Mouse (Mus musculus): ENCODE data around the gene Alox8. TPM values are rescaled to one million over a fixed set of nuclear protein-coding genes. Genes with fewer than 3 reads are reported as not detected.
A peak's percentile ranks its signal among the peaks of the same experiment; 100 is the strongest.

The Alox8 gene
- polyA plus RNA-seq, 1 experiment from 2014 or later: not detected

DNA sequence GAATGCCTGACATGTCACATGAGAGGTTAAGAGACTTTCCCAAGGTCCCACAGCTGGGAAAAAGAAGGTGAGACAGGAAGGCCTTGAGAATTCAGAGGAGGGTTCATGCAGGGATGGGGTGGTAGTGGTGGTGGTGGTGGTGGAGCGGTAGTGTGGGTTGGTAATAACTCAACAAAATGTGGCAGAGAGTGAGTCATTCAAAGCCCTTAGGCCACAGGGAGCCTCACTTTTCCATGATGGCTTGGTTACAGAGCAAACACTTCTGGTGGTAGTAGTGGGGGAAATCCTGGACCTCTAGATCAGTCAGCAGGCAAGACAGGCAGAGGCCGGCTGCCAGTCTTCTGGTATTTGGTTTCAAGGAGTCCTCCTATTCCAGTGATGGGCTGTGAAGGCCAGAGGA lies 25.0 kb downstream of the Alox8 start:
- Histone ChIP-seq H3K4me2 (ENCODE audit: low read depth) (no peak overlapping the region), H3K9ac (ENCODE audit: low read length) (no peak overlapping the region), H3K4me3 (ENCODE audit: low read depth, low read length) (no peak overlapping the region), H3K36me3 (ENCODE audit: control insufficient read depth, insufficient read depth, low read length) (no peaks in the 10 kb centered on the region), H3K9me3 (ENCODE audit: control insufficient read depth, low read length) (no peaks in the 10 kb centered on the region), H3K27ac (ENCODE audit: low read depth, low read length) (no peak overlapping the region), H3K4me1 (ENCODE audit: control insufficient read depth, insufficient read depth, low read length) (no peaks in the 10 kb centered on the region), H3K27me3 (ENCODE audit: control insufficient read depth, insufficient read depth, low read length) (no peaks in the 10 kb centered on the region)
- DNase-seq (ENCODE audit: low spot score) (no peak), ATAC-seq (ENCODE audit: insufficient read depth, low FRiP score, low TSS enrichment) (no peak)
- 80% methylated on average over 2 of the region's 2 CpGs for WGBS

DNA sequence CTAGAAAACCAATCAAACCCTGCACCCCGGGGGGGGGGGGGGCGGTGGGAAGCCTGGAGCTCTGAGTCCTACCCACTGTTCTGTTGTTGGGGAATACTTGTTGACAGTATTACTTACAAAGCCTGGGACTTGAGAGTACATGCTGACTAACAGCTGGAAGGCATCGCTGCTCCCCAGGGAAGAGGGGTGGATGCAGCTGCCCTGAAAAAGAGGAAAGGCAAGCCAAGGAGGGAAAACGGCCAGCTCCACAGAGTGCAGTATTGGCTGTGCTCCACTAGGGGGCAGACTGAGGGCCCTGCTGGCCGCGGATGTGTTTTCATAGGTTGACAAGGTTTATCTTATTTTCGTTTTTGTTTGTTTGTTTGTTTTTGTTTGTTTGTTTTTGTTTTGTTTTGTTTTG lies 26.0 kb downstream of the Alox8 start:
- peak; percentile 46 for DNase-seq (ENCODE audit: low spot score)
- WGBS: 32% methylated on average over 7 of the region's 7 CpGs
- H3K36me3 ChIP-seq (ENCODE audit: control insufficient read depth, insufficient read depth, low read length): no peaks in the 10 kb centered on the region
- no peak overlapping the region for H3K9ac ChIP-seq (ENCODE audit: low read length)
- H3K27ac ChIP-seq (ENCODE audit: low read depth, low read length): no peak overlapping the region
- no peaks in the 10 kb centered on the region for H3K4me1 ChIP-seq (ENCODE audit: control insufficient read depth, insufficient read depth, low read length)
- no peaks in the 10 kb centered on the region for H3K27me3 ChIP-seq (ENCODE audit: control insufficient read depth, insufficient read depth, low read length)
- H3K4me3 ChIP-seq (ENCODE audit: low read depth, low read length): no peak overlapping the region
- H3K4me2 ChIP-seq (ENCODE audit: low read depth): no peak overlapping the region
- no peaks in the 10 kb centered on the region for H3K9me3 ChIP-seq (ENCODE audit: control insufficient read depth, low read length)
- ATAC-seq (ENCODE audit: insufficient read depth, low FRiP score, low TSS enrichment): no peak

DNA sequence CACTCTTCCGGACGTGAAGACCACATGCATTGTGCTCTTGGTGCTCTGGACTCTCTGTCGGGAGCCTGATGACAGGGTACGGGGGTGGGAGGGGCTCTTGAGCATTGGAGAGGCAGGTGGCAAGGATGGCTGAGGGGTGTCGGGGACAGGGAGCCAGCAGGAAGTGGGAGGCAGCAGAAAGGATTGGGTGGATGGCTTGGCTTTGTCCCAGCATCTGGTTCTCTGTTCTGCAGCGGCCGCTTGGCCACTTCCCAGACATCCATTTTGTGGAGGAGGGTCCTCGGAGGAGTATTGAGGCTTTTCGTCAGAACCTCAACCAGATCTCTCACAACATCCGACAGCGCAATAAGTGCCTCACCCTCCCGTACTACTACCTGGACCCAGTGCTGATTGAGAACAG lies 28.3 kb downstream of the Alox8 start:
- Histone ChIP-seq H3K9ac (ENCODE audit: low read length) (no peak overlapping the region), H3K27me3 (ENCODE audit: control insufficient read depth, insufficient read depth, low read length) (no peaks in the 10 kb centered on the region), H3K4me2 (ENCODE audit: low read depth) (no peak overlapping the region), H3K9me3 (ENCODE audit: control insufficient read depth, low read length) (no peaks in the 10 kb centered on the region), H3K4me1 (ENCODE audit: control insufficient read depth, insufficient read depth, low read length) (no peaks in the 10 kb centered on the region), H3K4me3 (ENCODE audit: low read depth, low read length) (no peak overlapping the region), H3K36me3 (ENCODE audit: control insufficient read depth, insufficient read depth, low read length) (no peaks in the 10 kb centered on the region), H3K27ac (ENCODE audit: low read depth, low read length) (no peak overlapping the region)
- ATAC-seq (ENCODE audit: insufficient read depth, low FRiP score, low TSS enrichment) (no peak), DNase-seq (ENCODE audit: low spot score) (no peak)
- WGBS: 93% methylated on average over 12 of the region's 12 CpGs

DNA sequence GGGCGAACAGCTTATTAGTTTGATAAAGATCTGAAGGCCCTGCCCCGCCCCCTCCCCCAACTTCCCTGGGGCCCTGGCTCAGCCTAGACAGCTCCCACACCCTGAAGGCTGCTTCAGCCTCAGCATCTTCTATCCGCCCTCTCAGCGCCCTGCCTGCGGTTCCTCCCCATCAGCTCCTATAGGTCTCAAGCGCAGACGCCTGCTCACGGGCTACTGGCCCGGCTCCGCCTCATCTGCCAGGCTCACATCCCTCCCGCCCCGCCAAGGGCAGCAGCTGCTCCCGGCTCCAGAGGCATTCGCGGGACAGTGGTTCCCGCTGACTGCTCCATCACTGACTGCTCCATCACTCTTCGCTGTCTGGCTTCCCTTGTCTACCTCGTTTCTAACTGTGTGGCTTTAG lies 40.8 kb downstream of the Alox8 start, which contains the start of gene Alox12b:
Alox12b (plus strand) TSS at position 190 of the 400 bp plus-strand sequence.
- Histone ChIP-seq H3K4me2 (ENCODE audit: low read depth) (peak within 1 kb of the TSS; percentile 35), H3K27ac (ENCODE audit: low read depth, low read length) (no peak within 1 kb of the TSS), H3K9ac (ENCODE audit: low read length) (no peak within 1 kb of the TSS; the same call in 1 of the 2 replicates), H3K9me3 (ENCODE audit: control insufficient read depth, low read length) (no peaks in the 10 kb centered on the region), H3K36me3 (ENCODE audit: control insufficient read depth, insufficient read depth, low read length) (no peaks in the 10 kb centered on the region), H3K4me1 (ENCODE audit: control insufficient read depth, insufficient read depth, low read length) (peaks cover 4% of the 10 kb centered on the region; the same call in 1 of the 2 replicates), H3K27me3 (ENCODE audit: control insufficient read depth, insufficient read depth, low read length) (peaks cover 16% of the 10 kb centered on the region), H3K4me3 (ENCODE audit: low read depth, low read length) (0 out of 2 replicates have a peak within 1 kb of the TSS, but pooled peaks have one; percentile 3)
- 4% methylated on average over 18 of the region's 18 CpGs for WGBS
- DNase-seq (ENCODE audit: low spot score) (peak; percentile 77), ATAC-seq (ENCODE audit: insufficient read depth, low FRiP score, low TSS enrichment) (no peak)

DNA sequence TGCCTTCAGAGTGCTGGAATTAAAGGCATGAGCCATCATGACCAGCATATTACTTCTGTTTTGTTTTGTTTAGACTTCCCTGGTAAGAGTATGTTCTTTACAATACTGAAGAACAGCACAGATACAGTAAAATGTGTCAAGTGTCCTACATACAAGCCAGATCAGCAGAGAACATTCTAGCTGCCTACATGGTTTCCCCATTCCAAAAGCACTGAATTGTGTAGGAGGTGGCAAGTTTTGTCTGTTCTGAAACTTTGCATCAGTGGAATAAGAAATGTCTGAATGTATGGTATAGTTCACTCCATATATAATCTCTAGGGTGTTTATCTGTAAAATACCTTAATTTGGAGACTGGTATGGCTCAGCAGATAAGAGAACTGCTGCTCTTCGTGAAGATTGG lies 42.3 kb downstream of the Alox8 start:
- DNase-seq (ENCODE audit: low spot score) (no peak), ATAC-seq (ENCODE audit: insufficient read depth, low FRiP score, low TSS enrichment) (no peak)
- H3K9ac ChIP-seq (ENCODE audit: low read length): no peak overlapping the region
- H3K4me2 ChIP-seq (ENCODE audit: low read depth): no peak overlapping the region
- 50% methylated on average over 1 of the region's 1 CpGs for WGBS
- no peaks in the 10 kb centered on the region for H3K36me3 ChIP-seq (ENCODE audit: control insufficient read depth, insufficient read depth, low read length)
- H3K27me3 ChIP-seq (ENCODE audit: control insufficient read depth, insufficient read depth, low read length): peaks cover 16% of the 10 kb centered on the region
- H3K4me1 ChIP-seq (ENCODE audit: control insufficient read depth, insufficient read depth, low read length): peaks cover 4% of the 10 kb centered on the region; the same call in 1 of the 2 replicates
- H3K27ac ChIP-seq (ENCODE audit: low read depth, low read length): no peak overlapping the region
- H3K9me3 ChIP-seq (ENCODE audit: control insufficient read depth, low read length): no peaks in the 10 kb centered on the region
- no peak overlapping the region for H3K4me3 ChIP-seq (ENCODE audit: low read depth, low read length)

DNA sequence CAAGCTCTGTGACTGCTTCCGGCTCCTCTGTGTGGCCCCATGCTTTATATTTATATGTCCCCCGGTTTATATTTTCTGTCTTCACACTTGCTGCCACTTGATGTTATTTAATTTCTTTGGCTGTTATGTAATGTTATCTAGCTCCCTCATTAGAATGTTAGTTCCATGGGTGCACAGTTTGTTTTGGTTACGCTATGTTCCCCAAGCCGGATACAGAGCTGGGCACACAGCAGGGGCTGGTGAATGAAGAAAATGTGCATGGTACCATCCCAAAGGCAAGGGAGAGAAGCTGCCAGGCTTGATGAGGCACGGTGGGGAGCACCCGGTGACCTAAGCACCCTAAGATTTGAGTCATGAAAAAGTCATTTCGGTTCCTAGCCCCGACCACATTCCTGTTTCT lies 43.8 kb downstream of the Alox8 start:
- H3K4me1 ChIP-seq (ENCODE audit: control insufficient read depth, insufficient read depth, low read length): peaks cover 4% of the 10 kb centered on the region; the same call in 1 of the 2 replicates
- WGBS: 85% methylated on average over 8 of the region's 8 CpGs
- ATAC-seq (ENCODE audit: insufficient read depth, low FRiP score, low TSS enrichment) (no peak), DNase-seq (ENCODE audit: low spot score) (no peak)
- H3K9ac ChIP-seq (ENCODE audit: low read length): no peak overlapping the region
- no peak overlapping the region for H3K4me3 ChIP-seq (ENCODE audit: low read depth, low read length)
- no peaks in the 10 kb centered on the region for H3K36me3 ChIP-seq (ENCODE audit: control insufficient read depth, insufficient read depth, low read length)
- no peak overlapping the region for H3K4me2 ChIP-seq (ENCODE audit: low read depth)
- no peaks in the 10 kb centered on the region for H3K9me3 ChIP-seq (ENCODE audit: control insufficient read depth, low read length)
- peaks cover 16% of the 10 kb centered on the region for H3K27me3 ChIP-seq (ENCODE audit: control insufficient read depth, insufficient read depth, low read length)
- no peak overlapping the region for H3K27ac ChIP-seq (ENCODE audit: low read depth, low read length)

DNA sequence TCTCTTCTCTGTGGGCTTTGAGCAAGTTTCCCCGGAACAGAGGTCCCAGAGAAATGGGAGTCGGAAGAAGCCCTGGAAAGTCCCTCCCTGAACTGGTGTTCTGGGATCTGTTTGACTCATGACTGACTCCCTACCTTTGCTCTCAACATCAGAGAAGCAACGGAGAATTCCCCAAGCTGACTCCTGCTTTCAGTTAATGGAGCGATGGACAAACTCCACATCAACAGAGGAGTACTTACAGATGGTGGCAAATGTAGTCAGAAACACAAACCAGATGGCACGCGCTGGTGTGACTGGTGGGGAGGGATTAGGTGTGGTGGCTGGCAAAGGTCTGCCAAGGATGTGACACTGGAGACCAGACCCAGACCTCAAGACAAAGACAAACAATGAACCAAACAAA lies 46.6 kb downstream of the Alox8 start:
- Histone ChIP-seq H3K36me3 (ENCODE audit: control insufficient read depth, insufficient read depth, low read length) (no peaks in the 10 kb centered on the region), H3K27ac (ENCODE audit: low read depth, low read length) (no peak overlapping the region), H3K4me1 (ENCODE audit: control insufficient read depth, insufficient read depth, low read length) (no peaks in the 10 kb centered on the region), H3K9me3 (ENCODE audit: control insufficient read depth, low read length) (no peaks in the 10 kb centered on the region), H3K9ac (ENCODE audit: low read length) (no peak overlapping the region), H3K27me3 (ENCODE audit: control insufficient read depth, insufficient read depth, low read length) (no peaks in the 10 kb centered on the region), H3K4me3 (ENCODE audit: low read depth, low read length) (no peak overlapping the region), H3K4me2 (ENCODE audit: low read depth) (no peak overlapping the region)
- WGBS: 73% methylated on average over 6 of the region's 6 CpGs
- ATAC-seq (ENCODE audit: insufficient read depth, low FRiP score, low TSS enrichment) (no peak), DNase-seq (ENCODE audit: low spot score) (no peak)

DNA sequence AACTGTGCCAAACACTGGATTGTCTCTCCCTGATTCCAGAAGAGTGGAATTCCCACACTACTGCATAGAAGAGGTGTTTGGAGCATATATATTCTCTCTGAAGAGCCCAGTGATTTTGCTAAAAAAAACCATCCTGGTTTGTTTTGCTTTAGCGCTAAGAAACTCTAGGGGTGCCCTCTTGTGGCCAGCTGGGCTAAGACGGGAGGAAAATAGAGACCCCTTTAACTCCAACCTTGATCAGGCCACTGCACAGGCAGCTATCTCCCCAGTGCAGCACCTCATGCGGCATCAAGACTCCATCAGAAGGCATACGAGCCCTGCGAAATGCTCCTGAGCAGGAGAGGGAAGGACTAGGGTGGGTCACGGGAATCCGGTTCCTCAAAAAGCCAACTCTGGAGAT lies 47.2 kb downstream of the Alox8 start:
- H3K9ac ChIP-seq (ENCODE audit: low read length): no peak overlapping the region
- DNase-seq (ENCODE audit: low spot score): peak; percentile 76
- 0 out of 2 replicates have a peak overlapping the region, but pooled peaks have one; percentile 25 for H3K4me2 ChIP-seq (ENCODE audit: low read depth)
- no peaks in the 10 kb centered on the region for H3K36me3 ChIP-seq (ENCODE audit: control insufficient read depth, insufficient read depth, low read length)
- H3K9me3 ChIP-seq (ENCODE audit: control insufficient read depth, low read length): no peaks in the 10 kb centered on the region
- no peaks in the 10 kb centered on the region for H3K4me1 ChIP-seq (ENCODE audit: control insufficient read depth, insufficient read depth, low read length)
- WGBS: 8% methylated on average over 7 of the region's 7 CpGs
- no peaks in the 10 kb centered on the region for H3K27me3 ChIP-seq (ENCODE audit: control insufficient read depth, insufficient read depth, low read length)
- ATAC-seq (ENCODE audit: insufficient read depth, low FRiP score, low TSS enrichment): no peak
- H3K4me3 ChIP-seq (ENCODE audit: low read depth, low read length): no peak overlapping the region
- no peak overlapping the region for H3K27ac ChIP-seq (ENCODE audit: low read depth, low read length)

DNA sequence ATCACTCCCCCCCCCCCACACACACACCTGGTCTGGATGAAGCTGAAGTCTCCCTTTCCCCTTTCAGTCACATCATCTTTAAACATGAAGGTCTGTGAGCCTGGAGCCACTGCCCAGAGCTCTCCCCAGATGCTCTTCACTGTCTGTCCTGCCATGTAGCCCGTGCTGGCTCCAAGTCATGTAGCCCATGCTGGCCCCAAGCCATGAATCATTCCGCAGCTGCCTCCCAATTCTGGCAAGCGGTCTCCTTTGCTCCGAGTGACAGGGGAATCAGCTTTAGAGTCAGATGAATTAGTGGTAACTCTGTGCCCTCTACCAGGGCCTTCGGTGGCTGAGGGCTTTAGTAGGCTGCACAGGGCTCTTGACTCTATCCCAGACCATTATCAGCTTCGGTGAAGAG lies 47.9 kb downstream of the Alox8 start:
- Histone ChIP-seq H3K27ac (ENCODE audit: low read depth, low read length) (no peak overlapping the region), H3K4me2 (ENCODE audit: low read depth) (no peak overlapping the region), H3K4me3 (ENCODE audit: low read depth, low read length) (no peak overlapping the region), H3K9ac (ENCODE audit: low read length) (no peak overlapping the region), H3K4me1 (ENCODE audit: control insufficient read depth, insufficient read depth, low read length) (no peaks in the 10 kb centered on the region), H3K9me3 (ENCODE audit: control insufficient read depth, low read length) (no peaks in the 10 kb centered on the region), H3K36me3 (ENCODE audit: control insufficient read depth, insufficient read depth, low read length) (no peaks in the 10 kb centered on the region), H3K27me3 (ENCODE audit: control insufficient read depth, insufficient read depth, low read length) (no peaks in the 10 kb centered on the region)
- DNase-seq (ENCODE audit: low spot score) (no peak), ATAC-seq (ENCODE audit: insufficient read depth, low FRiP score, low TSS enrichment) (no peak)
- WGBS: 84% methylated on average over 6 of the region's 6 CpGs
